Mouse (Mus musculus) bone marrow, adult 2 months (tissue): ENCODE data around the gene Ggact.

ENCODE experiments used
- CTCF ChIP-seq: fragments of 200-500 bp; IDR thresholded peaks from 2 replicates; pipeline ENCODE4 v1.5.1; 2011; ENCODE audit warnings: low read length, control low read depth; ENCODE audit not compliant: control insufficient read depth, insufficient read depth
- POLR2A ChIP-seq: fragments of 200-500 bp; IDR thresholded peaks from 2 replicates; pipeline ENCODE4 v1.6.1; 2011; ENCODE audit warnings: low read depth, mild to moderate bottlenecking, control low read depth, low read length, borderline replicate concordance; ENCODE audit not compliant: control insufficient read depth

GRCm38 (mm10) chr14:122882795-122883409 is 30.7 kb downstream of the Ggact start:
- TF ChIP-seq CTCF (no peak), POLR2A (no peak)
